Mouse (Mus musculus) lung, adult 10 weeks (tissue): Measurements from ENCODE around the gene Gpc3. TPM values are rescaled to one million over a fixed set of nuclear protein-coding genes. Genes with fewer than 3 reads are reported as not detected.

Experiments used
- polyA plus RNA-seq: library from polyadenylated mRNA; stranded (reverse); fragments of 350-450 nt; fragmentation: Illumina TruSeq; extraction: RNeasy Lipid Tissue Mini Kit (QIAGEN cat#74804); gene quantifications from one replicate; pipeline ENCODE4 v1.2.3, GENCODE M21; 2014; ENCODE audit warnings: low read depth, low replicate concordance; ENCODE audit not compliant: insufficient read depth

Gpc3 gene
- 117 TPM for polyA plus RNA-seq

DNA sequence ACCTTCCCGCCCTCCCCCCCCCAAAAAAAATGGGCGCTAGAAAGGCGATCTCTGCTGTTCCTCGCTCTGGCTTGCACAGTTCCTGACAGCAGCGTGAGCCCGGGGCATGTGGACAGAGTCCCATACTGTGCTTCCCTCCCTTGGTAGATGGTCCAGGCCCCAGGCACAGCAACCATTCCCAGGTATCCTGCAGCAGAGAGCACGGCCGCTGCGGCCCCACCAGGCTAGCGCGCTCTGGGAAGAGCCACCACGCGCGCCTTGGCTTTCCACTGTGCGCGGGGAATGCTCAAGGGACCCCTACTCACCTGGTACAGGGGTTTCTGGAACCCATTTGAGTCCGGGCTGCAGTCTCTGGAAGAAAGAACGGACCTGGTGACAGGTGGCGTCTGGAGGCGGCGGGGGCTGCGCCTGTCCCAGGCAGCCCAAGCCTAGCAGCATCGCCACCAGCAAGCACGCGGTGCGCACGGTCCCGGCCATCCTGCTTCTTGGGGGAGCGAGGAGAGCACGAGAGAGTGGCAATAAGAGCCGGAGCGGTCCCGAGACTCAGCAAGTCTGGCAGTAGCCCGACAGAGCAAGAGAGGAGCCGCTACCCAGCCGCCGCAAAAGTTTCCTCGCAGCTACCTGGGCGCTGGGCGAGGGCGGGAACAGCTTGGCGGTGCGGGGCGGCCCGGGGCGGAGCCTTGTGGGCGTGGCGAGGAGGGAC lies at the start of gene Gpc3:
Gene Gpc3, minus strand, starts transcription at position 623 of the 703 bp plus-strand sequence.

Other genes starting within 250 kb of the Gpc3 start
- gene Ccdc160, start 177.2 kb upstream of the Gpc3 start, polyA plus RNA-seq = 1.7 TPM